Mouse (Mus musculus) kidney, embryonic 15.5 days (tissue): ENCODE results near the gene Il3. TPM values are rescaled to one million over a fixed set of nuclear protein-coding genes. Genes with fewer than 3 reads are reported as not detected.

ENCODE experiments used
- ATAC-seq: fragments of 200-750 bp; cut with Nextera tagmentation; replicated peaks from 2 replicates; pipeline ENCODE4 v1.8.0; 2017; ENCODE audit warnings: moderate TSS enrichment; ENCODE audit not compliant: low FRiP score
- H3K27ac ChIP-seq: fragments of 300-500 bp; sonication (generic); 2 replicates; pipeline ENCODE4 v1.5.1; 2015; ENCODE audit warnings: mild to moderate bottlenecking, inconsistent platforms
- H3K27me3 ChIP-seq: fragments of 300-500 bp; sonication (generic); 2 replicates; pipeline ENCODE4 v1.6.1; 2015; ENCODE audit warnings: inconsistent platforms
- H3K36me3 ChIP-seq: fragments of 300-500 bp; sonication (generic); 2 replicates; pipeline ENCODE4 v1.6.1; 2015; ENCODE audit warnings: inconsistent platforms
- H3K4me1 ChIP-seq: fragments of 300-500 bp; sonication (generic); 2 replicates; pipeline ENCODE4 v1.6.1; 2015; ENCODE audit warnings: inconsistent platforms
- H3K4me2 ChIP-seq: fragments of 300-500 bp; sonication (generic); 2 replicates; pipeline ENCODE4 v1.6.1; 2015; ENCODE audit warnings: moderate library complexity, mild to moderate bottlenecking, inconsistent platforms
- H3K4me3 ChIP-seq: fragments of 300-500 bp; sonication (generic); replicated peaks from 2 replicates; pipeline ENCODE4 v1.5.1; 2015; ENCODE audit warnings: mild to moderate bottlenecking, inconsistent platforms
- H3K9ac ChIP-seq: fragments of 300-500 bp; sonication (generic); 2 replicates; pipeline ENCODE4 v1.6.1; 2015; ENCODE audit warnings: mild to moderate bottlenecking, inconsistent platforms
- H3K9me3 ChIP-seq: fragments of 300-500 bp; sonication (generic); replicated peaks from 2 replicates; pipeline ENCODE4 v1.6.1; 2016; ENCODE audit warnings: inconsistent platforms
- WGBS: fragments of 180-500 bp; shearing (Covaris S2); methylation state at CpG from one replicate; pipeline ENCODE4 v1.1.7; 2015; ENCODE audit warnings: mixed read lengths; 5-methylcytosine and 5-hydroxymethylcytosine counted together
- polyA plus RNA-seq: library from polyadenylated mRNA; unstranded; fragments of >200 nt; fragmentation: Nextera tagmentation; extraction: Ambion mirVana; gene quantifications from 2 replicates; pipeline ENCODE4 v1.2.1, GENCODE M21; 2015

Il3 gene
- polyA plus RNA-seq, 1 experiment from 2014 or later: not detected

DNA sequence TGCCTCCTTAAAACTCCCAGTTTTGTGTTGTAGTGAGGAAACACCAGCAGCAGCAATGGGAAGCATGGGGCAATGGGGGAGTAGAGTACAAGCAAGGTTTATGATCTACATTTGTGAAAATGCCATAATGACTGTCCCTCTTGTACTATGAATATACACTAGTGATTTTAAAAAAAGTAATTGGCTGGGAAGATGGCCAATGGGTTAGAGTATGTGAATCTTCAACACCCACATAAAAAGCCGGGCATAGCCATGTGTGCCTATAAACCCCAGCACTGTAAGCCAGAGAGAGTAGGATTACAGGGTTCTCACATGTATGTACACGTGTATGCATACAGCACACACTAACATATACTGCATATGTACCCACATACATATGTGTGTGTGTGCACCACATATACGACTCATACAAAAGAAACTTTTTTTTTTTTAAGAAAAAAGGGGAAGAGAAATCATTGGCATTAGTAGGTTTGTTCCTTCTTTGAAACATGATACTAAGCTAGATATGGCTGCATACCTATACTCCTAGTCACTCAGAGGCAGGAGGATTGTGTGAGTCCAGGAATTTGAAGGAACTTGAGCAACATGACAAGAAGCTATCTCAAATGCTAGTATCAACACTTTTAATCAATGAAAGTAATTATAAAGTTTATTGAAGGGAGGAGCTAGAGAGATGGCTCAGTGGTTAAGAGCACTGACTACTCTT is 2.3 kb upstream of the Il3 start:
- Histone ChIP-seq H3K4me1 (no peaks in the 10 kb centered on the region), H3K36me3 (no peaks in the 10 kb centered on the region), H3K9ac (no peak overlapping the region), H3K9me3 (no peaks in the 10 kb centered on the region), H3K27ac (no peak overlapping the region), H3K4me2 (no peak overlapping the region), H3K27me3 (no peaks in the 10 kb centered on the region), H3K4me3 (no peak overlapping the region)
- ATAC-seq: no peak
- WGBS: 88% methylated on average over 3 of the region's 3 CpGs

DNA sequence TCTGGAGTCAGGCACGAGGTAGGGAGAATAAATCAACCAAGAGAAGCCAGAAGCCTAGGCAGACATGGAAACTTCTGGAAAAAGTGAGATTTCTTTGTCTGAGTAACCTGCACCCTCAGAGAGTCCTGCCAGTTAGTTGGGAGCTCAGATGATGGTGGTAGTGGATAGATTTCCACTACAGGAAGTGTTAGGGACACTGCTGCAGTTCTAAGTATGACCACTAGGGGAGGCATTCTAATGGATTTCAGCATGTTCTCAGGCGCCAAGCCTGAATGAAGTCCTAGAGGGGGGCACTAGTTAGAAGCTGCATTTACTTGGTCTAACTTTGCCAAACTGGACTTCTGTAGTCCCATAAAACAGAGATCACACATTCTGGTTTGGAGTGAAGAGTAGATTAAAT is 2.5 kb downstream of the Il3 start:
- ATAC-seq: no peak
- 51% methylated on average over 2 of the region's 2 CpGs for WGBS
- no peaks in the 10 kb centered on the region for H3K36me3 ChIP-seq

DNA sequence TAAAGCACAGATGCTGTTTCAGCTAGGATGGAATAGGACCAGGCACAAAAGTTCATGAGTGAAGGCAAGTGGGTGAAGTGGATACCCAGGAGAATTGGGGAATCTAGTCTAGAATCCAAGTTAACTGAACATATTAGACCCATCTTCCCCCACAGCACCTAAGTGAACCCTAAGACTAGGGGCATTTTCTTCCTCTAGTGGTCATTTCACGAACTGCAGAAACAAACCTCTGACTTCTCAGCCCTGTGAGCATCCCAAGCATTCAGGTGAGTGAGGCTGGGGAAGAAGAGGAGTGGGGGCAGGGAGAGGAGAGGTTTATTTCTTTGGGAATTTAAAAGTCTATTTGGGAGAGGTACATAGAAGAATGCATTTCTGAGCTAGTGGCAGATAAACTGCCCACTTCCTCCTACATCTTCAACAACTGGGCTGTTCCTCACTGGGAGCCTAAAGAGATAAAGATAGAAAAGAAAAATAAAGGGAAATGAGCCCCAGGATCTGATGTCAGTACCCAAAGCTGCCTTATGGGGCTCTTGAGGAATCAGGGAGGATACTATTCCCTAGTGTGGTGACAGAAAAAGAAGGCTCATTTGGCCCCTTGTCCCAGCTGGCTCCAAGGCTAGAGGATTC is 3.6 kb downstream of the Il3 start:
- Histone ChIP-seq H3K4me3 (no peak overlapping the region), H3K27ac (no peak overlapping the region), H3K4me2 (no peak overlapping the region), H3K9me3 (no peaks in the 10 kb centered on the region), H3K9ac (no peak overlapping the region), H3K36me3 (no peaks in the 10 kb centered on the region), H3K4me1 (no peaks in the 10 kb centered on the region), H3K27me3 (no peaks in the 10 kb centered on the region)
- 22% methylated on average over 1 of the region's 1 CpGs for WGBS
- no peak for ATAC-seq

More for the DNA sequence above, 2.5 kb downstream of the Il3 start:
- H3K27me3 ChIP-seq: no peaks in the 10 kb centered on the region
- H3K9me3 ChIP-seq: no peaks in the 10 kb centered on the region
- H3K9ac ChIP-seq: no peak overlapping the region
- no peak overlapping the region for H3K4me3 ChIP-seq
- no peak overlapping the region for H3K4me2 ChIP-seq
- no peaks in the 10 kb centered on the region for H3K4me1 ChIP-seq
- H3K27ac ChIP-seq: no peak overlapping the region

DNA sequence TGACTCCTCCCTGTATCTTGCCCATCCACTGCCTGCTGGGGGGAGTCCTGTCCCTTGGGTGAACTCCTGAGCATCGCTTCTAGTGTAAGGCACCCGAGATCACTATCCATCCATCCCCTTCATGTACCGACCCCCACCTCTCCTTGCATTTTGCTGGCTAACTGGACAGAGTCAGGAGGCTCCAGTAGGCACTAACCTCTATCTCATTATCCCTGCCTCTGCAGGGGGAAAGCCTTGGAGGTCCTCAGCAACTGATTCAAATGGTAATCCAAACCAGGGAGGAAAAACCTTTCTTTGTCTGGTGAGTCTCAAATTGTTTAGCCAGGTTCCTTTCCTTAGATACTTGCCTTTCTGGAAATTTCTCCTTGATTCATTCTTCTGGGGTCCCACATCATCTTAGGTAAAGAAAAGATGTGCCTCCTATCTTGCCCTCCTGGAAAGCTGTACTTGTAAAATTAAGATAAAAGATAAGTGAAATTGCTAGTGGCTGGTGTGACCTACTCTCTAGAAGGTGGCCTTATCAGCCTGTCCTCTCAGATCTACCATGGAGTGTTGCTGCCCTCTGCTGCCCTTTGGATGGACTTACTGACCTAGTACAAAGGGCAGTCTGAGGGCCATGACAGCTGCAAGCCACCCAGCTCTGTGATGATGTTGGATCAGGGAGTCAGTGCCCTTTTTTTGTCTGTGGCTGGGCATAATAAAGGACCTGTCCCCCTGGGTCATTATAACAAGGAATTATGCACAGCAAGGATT is 10.3 kb downstream of the Il3 start:
- no peak overlapping the region for H3K4me2 ChIP-seq
- H3K4me1 ChIP-seq: no peaks in the 10 kb centered on the region
- H3K27ac ChIP-seq: no peak overlapping the region
- no peak overlapping the region for H3K9ac ChIP-seq
- 54% methylated on average over 3 of the region's 3 CpGs for WGBS
- no peak for ATAC-seq
- H3K36me3 ChIP-seq: no peaks in the 10 kb centered on the region
- H3K9me3 ChIP-seq: no peaks in the 10 kb centered on the region
- H3K4me3 ChIP-seq: no peak overlapping the region
- no peaks in the 10 kb centered on the region for H3K27me3 ChIP-seq

DNA sequence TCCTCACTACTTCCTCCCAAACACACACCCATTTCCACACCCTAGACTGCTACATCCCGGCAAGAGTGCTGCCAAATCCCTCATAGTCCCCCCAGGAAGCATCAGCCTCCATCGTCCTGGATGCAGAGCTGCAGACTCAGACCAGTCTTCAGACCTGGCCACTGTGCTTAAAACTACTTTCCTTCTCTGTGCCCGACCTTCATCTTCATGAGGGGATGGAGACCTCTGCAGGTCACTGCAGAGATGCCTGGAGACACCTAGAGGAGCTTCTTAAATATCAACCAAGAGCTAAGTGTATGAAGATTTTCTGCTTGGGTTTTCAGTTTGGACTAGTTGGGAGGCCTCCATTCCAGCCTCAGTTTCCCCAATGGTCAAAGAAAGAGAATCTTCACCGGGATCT is 13.0 kb downstream of the Il3 start:
- no peaks in the 10 kb centered on the region for H3K4me1 ChIP-seq
- no peaks in the 10 kb centered on the region for H3K27me3 ChIP-seq
- no peaks in the 10 kb centered on the region for H3K9me3 ChIP-seq
- no peak overlapping the region for H3K27ac ChIP-seq
- 46% methylated on average over 4 of the region's 4 CpGs for WGBS
- H3K9ac ChIP-seq: no peak overlapping the region
- ATAC-seq: no peak
- H3K4me3 ChIP-seq: no peak overlapping the region
- H3K36me3 ChIP-seq: no peaks in the 10 kb centered on the region
- no peak overlapping the region for H3K4me2 ChIP-seq

DNA sequence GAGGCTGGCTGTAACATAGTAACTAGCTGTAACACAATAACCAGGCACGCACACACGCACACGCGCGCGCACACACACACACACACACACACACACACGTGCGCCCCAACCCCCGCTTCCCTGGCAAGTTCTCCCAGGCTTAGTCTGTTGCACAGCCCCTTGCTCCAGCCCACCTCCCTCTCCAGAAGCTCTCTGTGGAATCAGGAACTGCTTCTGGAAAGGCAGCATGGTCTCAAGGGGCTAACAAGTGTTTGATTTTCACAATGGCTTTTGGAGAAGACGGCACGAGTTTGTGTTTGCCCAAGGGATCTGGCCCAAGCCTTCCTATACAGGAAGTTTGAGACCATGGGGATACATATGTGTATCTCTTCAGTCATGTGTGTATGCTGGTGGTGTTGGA is 16.5 kb downstream of the Il3 start:
- H3K4me2 ChIP-seq: no peak overlapping the region
- no peak for ATAC-seq
- no peaks in the 10 kb centered on the region for H3K27me3 ChIP-seq

DNA sequence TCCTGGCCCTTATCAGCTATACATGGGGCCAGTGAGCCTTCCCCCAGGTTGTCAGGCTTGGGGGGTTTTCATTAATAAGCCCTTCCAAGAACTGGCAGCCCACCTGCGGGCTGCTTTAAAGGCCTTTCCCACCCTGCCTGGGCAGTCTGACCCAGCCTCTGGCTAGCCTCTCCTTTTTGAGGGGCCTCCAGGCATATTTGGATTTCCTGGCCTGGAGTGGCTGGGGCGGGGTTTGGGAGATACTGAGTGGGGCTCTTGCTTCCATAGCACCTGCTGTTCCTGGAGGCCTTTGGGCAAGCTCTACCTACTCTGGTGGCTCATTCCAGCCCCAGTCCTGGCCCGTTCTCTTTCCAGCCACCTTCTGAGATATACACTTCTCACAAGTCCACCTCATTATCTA is 17.3 kb downstream of the Il3 start:
- Histone ChIP-seq H3K4me2 (no peak overlapping the region), H3K36me3 (no peaks in the 10 kb centered on the region), H3K27ac (no peak overlapping the region), H3K4me3 (no peak overlapping the region), H3K9ac (no peak overlapping the region), H3K4me1 (no peaks in the 10 kb centered on the region), H3K9me3 (no peaks in the 10 kb centered on the region), H3K27me3 (no peaks in the 10 kb centered on the region)
- WGBS: 71% methylated on average over 3 of the region's 3 CpGs
- no peak for ATAC-seq

More for the DNA sequence above, 16.5 kb downstream of the Il3 start:
- H3K4me1 ChIP-seq: no peaks in the 10 kb centered on the region
- H3K27ac ChIP-seq: no peak overlapping the region
- no peak overlapping the region for H3K4me3 ChIP-seq
- no peaks in the 10 kb centered on the region for H3K9me3 ChIP-seq
- WGBS: 90% methylated on average over 11 of the region's 11 CpGs
- no peak overlapping the region for H3K9ac ChIP-seq
- H3K36me3 ChIP-seq: no peaks in the 10 kb centered on the region

DNA sequence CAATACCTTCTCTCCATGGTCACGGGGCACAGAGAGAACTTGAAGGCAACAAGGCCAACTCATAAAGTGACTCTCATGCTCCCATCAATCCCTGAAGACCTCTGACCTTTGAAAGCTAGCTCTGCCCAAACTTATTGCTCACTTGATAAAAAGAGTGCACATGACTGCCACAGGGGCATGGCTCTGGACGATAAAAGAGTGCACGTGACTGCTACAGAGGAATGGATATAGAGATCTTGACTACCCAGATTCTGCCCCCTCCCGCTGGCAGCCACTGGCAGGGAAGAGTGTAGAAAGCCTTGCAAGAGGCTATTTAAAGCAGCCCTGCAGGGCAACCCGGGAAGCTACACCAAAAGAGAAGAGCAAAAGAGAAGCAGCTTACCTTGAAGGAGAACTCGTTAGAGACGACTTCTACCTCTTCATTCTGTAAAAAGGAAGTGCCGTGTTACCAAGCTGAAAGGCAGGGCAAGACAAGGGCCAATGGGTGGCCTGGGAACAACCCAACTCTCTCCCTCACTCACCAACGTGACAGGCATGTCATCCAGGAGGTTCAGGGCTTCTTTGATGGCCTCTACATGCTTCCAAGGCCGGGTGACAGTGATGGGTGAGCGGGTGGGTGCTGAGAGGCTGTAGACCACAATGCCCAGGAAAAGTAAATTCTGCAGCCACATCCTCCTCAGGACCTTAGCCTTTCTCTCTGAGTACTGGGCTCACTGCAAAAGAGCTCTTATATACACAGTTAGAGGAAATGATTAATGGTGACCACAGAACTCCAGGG is 17.9 kb downstream of the Il3 start, which contains the start of gene Csf2:
Csf2 (minus strand) TSS at position 728 of the 778 bp plus-strand sequence.
- Histone ChIP-seq H3K4me3 (no peak within 1 kb of the TSS), H3K36me3 (no peaks in the 10 kb centered on the region), H3K27me3 (no peaks in the 10 kb centered on the region), H3K9me3 (no peaks in the 10 kb centered on the region), H3K9ac (no peak within 1 kb of the TSS), H3K27ac (no peak within 1 kb of the TSS), H3K4me2 (no peak within 1 kb of the TSS), H3K4me1 (no peaks in the 10 kb centered on the region)
- 65% methylated on average over 11 of the region's 11 CpGs for WGBS
- no peak for ATAC-seq

DNA sequence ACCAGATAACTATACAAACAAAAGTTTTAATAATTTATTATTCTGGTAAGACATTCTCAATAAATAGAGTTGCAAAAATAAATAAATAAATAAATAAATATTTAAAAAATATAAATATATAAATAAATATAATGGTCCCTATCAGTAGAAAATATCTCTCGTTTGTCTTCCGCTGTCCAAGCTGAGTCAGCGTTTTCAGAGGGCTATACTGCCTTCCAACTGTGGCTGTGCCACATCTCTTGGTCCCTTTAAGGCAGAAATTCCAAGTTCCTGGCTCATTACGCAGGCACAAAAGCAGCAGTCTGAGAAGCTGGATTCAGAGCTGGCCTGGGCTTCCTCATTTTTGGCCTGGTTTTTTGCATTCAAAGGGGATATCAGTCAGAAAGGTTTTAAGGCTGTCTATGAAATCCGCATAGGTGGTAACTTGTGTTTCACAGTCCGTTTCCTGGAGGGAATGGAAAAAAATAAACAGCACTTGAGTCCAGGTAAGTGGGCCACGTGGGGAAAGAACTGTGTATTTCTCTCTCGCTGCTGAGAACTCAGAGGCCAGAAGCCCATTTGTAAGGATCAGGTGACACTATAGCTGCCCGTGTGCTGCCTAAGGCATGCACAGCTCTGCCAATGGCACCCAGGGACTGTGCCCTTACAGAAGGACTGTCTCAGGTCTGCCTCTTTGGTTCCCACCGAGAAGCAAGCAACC is 19.7 kb downstream of the Il3 start:
- Histone ChIP-seq H3K4me3 (no peak overlapping the region), H3K9me3 (no peaks in the 10 kb centered on the region), H3K4me1 (no peaks in the 10 kb centered on the region), H3K27me3 (no peaks in the 10 kb centered on the region), H3K9ac (no peak overlapping the region), H3K27ac (no peak overlapping the region), H3K36me3 (no peaks in the 10 kb centered on the region), H3K4me2 (no peak overlapping the region)
- ATAC-seq: no peak
- 72% methylated on average over 10 of the region's 10 CpGs for WGBS

DNA sequence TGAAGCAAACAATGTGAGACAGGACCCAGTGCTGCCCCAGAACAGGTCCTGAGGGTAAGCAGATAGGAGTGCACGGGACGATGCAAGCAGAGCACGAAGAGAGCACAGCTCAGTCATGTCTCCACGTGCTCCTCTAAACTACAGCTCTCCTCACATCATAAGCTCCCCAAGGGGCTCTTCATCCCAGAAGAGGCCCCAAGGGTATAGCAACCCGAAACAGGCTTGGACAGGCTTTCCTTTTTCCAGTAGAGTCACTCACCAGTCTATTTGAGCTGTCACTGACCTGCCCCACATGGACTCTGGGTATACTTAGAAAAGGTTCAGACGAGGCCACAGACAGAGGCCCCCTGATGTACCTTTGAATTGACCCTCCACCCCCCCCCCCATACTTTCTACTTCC is 22.6 kb downstream of the Il3 start:
- H3K27ac ChIP-seq: no peak overlapping the region
- H3K4me2 ChIP-seq: no peak overlapping the region
- no peak overlapping the region for H3K9ac ChIP-seq
- H3K9me3 ChIP-seq: no peaks in the 10 kb centered on the region
- no peak for ATAC-seq
- no peaks in the 10 kb centered on the region for H3K27me3 ChIP-seq
- 74% methylated on average over 6 of the region's 6 CpGs for WGBS
- H3K36me3 ChIP-seq: no peaks in the 10 kb centered on the region
- no peaks in the 10 kb centered on the region for H3K4me1 ChIP-seq
- H3K4me3 ChIP-seq: no peak overlapping the region

DNA sequence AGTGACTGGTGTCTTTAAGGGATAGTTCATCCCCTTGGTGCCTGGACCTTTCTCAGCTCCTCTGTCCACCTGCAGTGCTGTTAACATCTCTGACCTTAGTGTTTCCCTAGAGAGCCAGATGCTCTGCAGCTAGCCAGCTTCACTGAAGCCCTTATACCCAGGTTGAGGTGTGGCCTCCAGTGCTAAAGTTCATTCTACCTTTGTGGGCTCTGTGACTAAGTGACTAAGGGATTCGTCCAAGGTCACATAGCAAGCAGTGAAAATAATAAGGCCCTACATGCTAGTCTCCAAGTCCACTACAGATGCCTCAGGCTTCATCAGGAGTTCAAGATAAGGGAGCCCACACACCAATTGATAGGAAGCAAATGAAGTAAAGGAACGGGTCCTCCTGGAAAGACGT is 24.6 kb downstream of the Il3 start:
- no peaks in the 10 kb centered on the region for H3K27me3 ChIP-seq
- ATAC-seq: no peak
- H3K4me1 ChIP-seq: no peaks in the 10 kb centered on the region
- no peak overlapping the region for H3K4me3 ChIP-seq
- H3K4me2 ChIP-seq: no peak overlapping the region
- H3K27ac ChIP-seq: no peak overlapping the region
- no peak overlapping the region for H3K9ac ChIP-seq
- no peaks in the 10 kb centered on the region for H3K9me3 ChIP-seq
- no peaks in the 10 kb centered on the region for H3K36me3 ChIP-seq
- 87% methylated on average over 3 of the region's 3 CpGs for WGBS
